Mouse (Mus musculus): ENCODE measurements around the gene Psmb10. TPM values are rescaled to one million over a fixed set of nuclear protein-coding genes. Genes with fewer than 3 reads are reported as not detected.
"Not testable (repeated sequence)": the region's sequence is repeated elsewhere in the genome, so short reads cannot be mapped to it uniquely, and the experiment has no call there.

Psmb10 gene
- 49.2 and 65.5 TPM in 2 replicates for total RNA-seq (2021)
- long read RNA-seq, experiment 1, transcript Psmb10-201 (8 exons, 1,311 nt), result major isoform, 32 of 43 reads
- long read RNA-seq, experiment 1, partial matches to known transcripts, result 6 of 43 reads
- long read RNA-seq, experiment 1, other reads (novel, unspliced or antisense), result 4 of 43 reads
- long read RNA-seq, experiment 2, transcript Psmb10-201 (8 exons, 1,311 nt), result major isoform, 33 of 48 reads
- long read RNA-seq, experiment 2, partial matches to known transcripts, result 3 of 48 reads
- long read RNA-seq, experiment 2, other reads (novel, unspliced or antisense), result 5 of 48 reads

GRCm38 (mm10) chr8:105938306-105938669, at the start of gene Psmb10:
Psmb10 (minus strand) TSS chr8:105938444.
- DNase-seq, result peak; percentile 72

GRCm38 (mm10) chr8:105983406-105983805, 45.2 kb upstream of the Psmb10 start:
- not testable (repeated sequence) for DNase-seq

- no peak for DNase-seq
These were observed 42.9 kb upstream of the Psmb10 start for GRCm38 (mm10) chr8:105981146-105981545.

GRCm38 (mm10) chr8:105979325-105979724, 41.1 kb upstream of the Psmb10 start, which contains the start of gene Dpep3:
Dpep3 (minus strand) TSS chr8:105979429.
- no peak for DNase-seq

GRCm38 (mm10) chr8:105975363-105975762, 37.1 kb upstream of the Psmb10 start:
- no peak for DNase-seq

GRCm38 (mm10) chr8:105971019-105971720, 32.9 kb upstream of the Psmb10 start:
- DNase-seq, result no peak

GRCm38 (mm10) chr8:105969367-105969766, 31.1 kb upstream of the Psmb10 start:
- no peak for DNase-seq

- DNase-seq, result peak; percentile 40
These were observed 28.6 kb upstream of the Psmb10 start for GRCm38 (mm10) chr8:105966692-105967311.

GRCm38 (mm10) chr8:105965905-105966341, 27.7 kb upstream of the Psmb10 start, which contains the start of gene Slc12a4:
Slc12a4 (minus strand) TSS chr8:105966097.
- DNase-seq, result peak; percentile 92

- DNase-seq, result peak; percentile 78
These were observed 27.1 kb upstream of the Psmb10 start for GRCm38 (mm10) chr8:105965266-105965904.

GRCm38 (mm10) chr8:105964506-105965265, 26.4 kb upstream of the Psmb10 start:
- no peak for DNase-seq

- DNase-seq, result no peak
These were observed 23.3 kb upstream of the Psmb10 start for GRCm38 (mm10) chr8:105961536-105961935.

- DNase-seq, result no peak
These were observed 22.9 kb upstream of the Psmb10 start for GRCm38 (mm10) chr8:105961101-105961500.

GRCm38 (mm10) chr8:105959350-105959749, 21.1 kb upstream of the Psmb10 start:
- peak; percentile 41 for DNase-seq

GRCm38 (mm10) chr8:105957813-105958212, 19.6 kb upstream of the Psmb10 start:
- peak; percentile 78 for DNase-seq

- no peak for DNase-seq
These were observed 18.3 kb upstream of the Psmb10 start for GRCm38 (mm10) chr8:105956556-105956955.

- peak; percentile 31 for DNase-seq
These were observed 12.9 kb upstream of the Psmb10 start for GRCm38 (mm10) chr8:105951057-105951659.

GRCm38 (mm10) chr8:105949350-105949749, 11.1 kb upstream of the Psmb10 start:
- DNase-seq, result peak; percentile 76

- DNase-seq, result no peak
These were observed 5.1 kb upstream of the Psmb10 start, which contains the start of gene Lcat for GRCm38 (mm10) chr8:105943321-105943739. Lcat (minus strand) TSS chr8:105943382.

- no peak for DNase-seq
These were observed 4.3 kb upstream of the Psmb10 start for GRCm38 (mm10) chr8:105942542-105942941.

GRCm38 (mm10) chr8:105942026-105942425, 3.8 kb upstream of the Psmb10 start:
- no peak for DNase-seq

All from adrenal gland, postnatal 14 days (tissue).